Mouse (Mus musculus): Measurements from ENCODE around the gene Kif21a.

DNA sequence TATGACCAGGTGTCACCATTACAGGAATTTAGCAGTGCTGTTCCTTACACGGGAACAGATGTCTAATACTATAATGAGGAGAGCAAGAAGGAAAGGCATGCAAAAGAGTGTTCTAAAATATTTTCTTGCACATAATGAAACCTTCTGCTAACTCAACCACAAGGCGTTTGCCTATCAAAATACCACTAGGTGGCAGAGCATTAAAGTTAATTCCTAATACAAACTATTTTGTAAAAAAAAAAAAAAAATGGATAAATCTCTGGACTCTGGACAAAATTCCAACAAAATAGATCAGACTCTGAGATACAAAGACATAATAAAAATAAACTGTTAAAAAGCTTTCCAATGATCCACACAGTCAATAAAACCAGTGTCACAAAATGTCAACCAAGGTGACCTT is 56.9 kb downstream of the Kif21a start:
- TF ChIP-seq CTCF (IDR thresholded peaks at IDR 0.05; ENCODE audit: control insufficient read depth, insufficient read depth, insufficient replicate concordance, low read depth, low read length) (no peak), POLR2A (IDR thresholded peaks at IDR 0.05; ENCODE audit: control insufficient read depth, low read depth, low read length) (no peak)
